Mouse (Mus musculus) embryo, embryonic 11 days (tissue): Measurements from ENCODE around the gene Cyp4f37.
A peak's percentile ranks its signal among the peaks of the same experiment; 100 is the strongest.
"Not testable (repeated sequence)": the region's sequence is repeated elsewhere in the genome, so short reads cannot be mapped to it uniquely, and the experiment has no call there.

Experiments
- DNase-seq: peaks from one replicate; pipeline ENCODE4 v3.0.0-alpha.2; 2015

The Cyp4f37 gene

DNA sequence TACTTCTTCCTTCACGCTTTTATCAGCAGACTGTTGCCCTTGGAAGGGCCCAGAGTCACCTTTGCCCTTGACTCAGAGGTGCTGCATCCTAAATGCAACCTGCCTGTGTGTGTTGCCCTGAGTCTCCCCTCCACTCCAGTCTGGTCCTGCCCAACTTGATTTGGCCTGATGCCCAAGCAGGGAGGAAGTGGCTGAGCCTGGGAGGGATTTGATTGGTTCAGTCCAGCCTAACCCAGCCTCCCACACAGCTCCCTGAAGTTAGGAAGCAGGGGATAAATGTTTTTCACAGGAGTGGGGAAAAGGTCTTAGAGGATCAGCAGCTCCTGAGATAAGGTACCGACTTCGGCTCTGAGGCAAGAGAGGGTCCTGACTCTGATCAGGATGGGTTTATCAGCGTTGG, at the start of gene Cyp4f37:
TSS of gene Cyp4f37 (plus strand) at position 292 of the 400 bp plus-strand sequence.
- not testable (repeated sequence) for DNase-seq

DNA sequence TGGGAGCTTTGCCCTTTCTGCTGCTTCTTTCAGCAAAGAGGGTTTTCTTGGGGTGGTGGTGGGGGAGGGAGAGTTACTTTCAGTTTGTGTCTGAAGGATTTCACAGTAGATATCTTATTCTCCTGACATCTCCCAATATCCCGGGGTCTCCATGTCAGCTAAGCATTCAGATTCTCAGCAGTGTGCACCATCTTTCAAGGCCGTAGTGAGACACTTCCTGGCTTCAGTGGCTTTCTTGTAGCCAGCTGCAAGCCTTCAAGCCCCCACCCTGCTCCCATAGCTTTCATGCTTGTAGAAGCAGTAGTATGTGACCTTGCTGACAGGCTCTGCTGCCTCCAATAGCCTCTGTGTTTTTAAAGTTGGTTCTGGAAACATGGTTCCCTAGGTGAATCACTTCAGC, 47.8 kb upstream of the Cyp4f37 start:
- DNase-seq, result not testable (repeated sequence)

DNA sequence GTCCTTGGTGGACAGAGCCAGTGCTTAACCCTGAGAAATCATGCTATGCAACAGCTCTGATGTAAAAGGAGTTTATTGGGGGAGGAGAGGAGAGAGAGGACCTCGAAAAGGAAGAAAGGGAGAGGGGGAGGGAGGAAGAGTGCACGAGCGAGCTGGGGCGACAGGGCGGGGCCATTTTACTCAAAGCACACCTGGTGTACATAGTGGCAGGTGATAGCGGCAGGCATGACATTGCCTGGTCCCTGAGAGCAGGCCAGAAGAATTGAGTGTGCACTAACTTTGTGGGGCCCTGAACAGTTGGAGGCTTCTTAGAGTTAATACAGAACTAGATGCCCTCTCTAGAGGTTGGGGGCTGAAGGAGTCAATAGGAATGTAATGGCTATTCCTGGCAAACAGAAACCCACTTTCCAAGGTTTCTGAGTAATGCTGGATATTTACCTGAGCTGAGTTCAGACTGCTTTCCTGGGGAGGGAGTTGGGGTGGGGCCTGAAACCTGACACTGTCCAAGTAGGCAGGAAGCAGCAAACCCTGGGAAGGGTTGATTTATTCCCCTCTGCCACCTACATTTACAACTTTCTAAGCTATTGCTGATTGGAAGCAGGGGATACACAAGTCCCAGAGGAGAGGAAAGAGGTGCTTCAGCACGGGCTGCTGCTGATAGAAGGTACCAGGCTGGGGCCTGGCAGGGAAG, 43.5 kb upstream of the Cyp4f37 start:
- DNase-seq, result no peak

DNA sequence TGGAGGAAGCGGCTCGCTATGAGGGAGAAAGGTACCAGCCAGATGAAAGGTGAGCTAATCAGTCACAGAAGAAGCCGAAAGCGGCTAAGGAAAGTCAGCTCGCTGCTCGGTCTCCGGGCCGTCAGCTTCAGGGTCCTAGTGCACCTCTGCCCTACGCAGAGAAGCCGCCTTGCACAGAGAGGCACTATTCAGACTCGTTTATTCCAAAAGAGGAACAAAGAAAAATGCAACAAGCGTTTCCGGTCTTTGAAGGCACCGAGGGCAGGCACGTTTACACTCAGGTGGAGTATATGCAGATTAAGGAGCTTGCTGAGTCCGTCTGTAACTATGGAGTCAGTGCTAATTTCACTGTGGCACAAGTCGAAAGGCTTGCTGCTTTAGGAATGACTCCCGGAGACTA, 24.6 kb upstream of the Cyp4f37 start:
- no peak for DNase-seq

DNA sequence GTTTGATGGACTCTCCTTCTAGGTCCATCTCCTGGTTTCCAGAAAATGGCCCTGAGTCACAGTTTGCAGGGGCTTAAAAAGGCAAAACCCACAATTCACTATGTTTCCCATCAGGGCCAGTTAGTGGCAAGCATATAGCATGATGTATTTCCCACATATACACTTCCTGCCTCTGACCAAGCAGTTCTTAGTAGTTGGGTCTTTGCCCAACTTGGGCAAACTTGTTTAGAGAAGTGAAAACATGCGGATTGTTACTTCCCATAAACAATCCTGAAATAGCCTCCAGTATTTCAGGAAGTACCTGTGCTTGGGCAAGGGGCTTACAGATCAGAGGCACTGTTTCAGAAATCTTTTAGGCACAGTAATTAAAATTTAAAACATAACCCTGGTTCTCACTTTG, 13.1 kb upstream of the Cyp4f37 start:
- no peak for DNase-seq

DNA sequence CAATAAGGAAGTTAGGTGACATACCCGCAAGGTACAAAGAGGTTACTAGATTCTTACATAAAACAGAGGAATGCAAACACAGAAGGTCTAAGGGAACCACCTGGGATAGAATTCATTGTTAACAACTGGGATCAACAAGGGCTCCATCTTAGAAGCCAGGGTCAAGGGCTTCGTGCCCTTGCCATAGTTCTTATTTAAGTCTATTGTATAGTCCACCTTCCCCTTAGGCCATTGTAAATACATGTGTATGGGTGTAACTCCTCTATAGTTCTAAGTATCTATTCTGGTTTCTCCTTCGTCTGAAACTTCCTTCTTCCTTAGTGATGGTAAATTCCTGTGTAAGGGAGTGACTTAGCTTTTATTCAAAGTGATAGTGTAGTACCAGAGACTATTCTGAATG, 10.9 kb upstream of the Cyp4f37 start:
- DNase-seq, result not testable (repeated sequence)

DNA sequence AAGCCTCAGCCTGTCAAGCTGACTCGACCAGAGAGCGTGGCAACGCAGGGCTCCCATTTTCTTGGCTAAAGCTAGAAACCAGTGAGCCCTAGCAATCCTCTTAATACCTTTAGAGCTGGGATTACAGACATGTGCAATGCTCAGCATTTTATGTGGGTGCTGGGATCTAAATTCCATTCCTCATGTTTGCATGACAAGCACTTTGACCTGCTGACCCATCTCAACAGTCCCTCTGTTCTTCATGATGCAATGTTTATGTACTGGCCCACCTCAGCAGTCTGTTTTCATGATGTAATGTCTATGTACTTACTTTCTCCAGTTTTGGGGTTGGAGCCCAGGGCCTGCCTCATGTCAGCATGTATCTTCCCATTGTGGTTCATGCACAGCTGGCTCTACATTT, 10.2 kb upstream of the Cyp4f37 start:
- DNase-seq, result no peak

DNA sequence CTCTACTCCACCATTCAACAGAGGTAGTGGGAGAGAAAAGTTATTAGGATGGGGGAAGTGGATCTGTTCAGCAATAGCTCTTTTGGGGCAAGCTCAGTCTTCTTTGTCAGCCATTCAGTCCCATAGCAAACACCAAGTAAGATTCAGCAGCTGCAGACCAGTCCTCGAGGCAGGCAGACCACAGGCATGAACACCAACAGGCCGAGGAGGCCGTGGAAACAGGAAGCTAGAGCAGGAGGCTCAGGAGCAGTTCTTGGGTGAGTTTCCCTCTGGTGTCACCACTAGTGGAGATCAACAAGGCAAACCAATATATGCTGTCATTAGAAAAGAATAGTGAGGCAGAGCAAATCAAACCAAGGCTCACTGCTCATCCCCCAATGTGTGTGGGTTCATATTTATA, 8.7 kb upstream of the Cyp4f37 start:
- DNase-seq, result no peak

DNA sequence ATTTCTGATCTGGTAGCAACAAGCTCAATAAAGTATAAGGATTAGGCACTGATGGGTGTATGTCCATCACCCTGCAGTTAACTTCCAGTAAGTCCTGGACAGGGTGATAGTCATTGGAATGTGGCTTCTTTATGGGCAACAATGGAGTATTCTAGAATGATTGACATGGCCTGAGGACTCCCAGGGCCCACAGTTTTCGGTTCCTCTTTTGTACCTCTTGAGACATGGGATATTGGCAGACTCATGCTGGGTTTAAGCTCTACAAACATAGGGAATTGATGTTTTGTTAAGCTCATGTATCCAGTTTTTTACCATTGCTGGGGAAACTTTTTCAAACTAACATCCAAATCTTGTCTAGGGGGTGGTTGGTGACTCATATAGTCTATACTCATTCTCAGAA, 3.9 kb upstream of the Cyp4f37 start:
- no peak for DNase-seq

DNA sequence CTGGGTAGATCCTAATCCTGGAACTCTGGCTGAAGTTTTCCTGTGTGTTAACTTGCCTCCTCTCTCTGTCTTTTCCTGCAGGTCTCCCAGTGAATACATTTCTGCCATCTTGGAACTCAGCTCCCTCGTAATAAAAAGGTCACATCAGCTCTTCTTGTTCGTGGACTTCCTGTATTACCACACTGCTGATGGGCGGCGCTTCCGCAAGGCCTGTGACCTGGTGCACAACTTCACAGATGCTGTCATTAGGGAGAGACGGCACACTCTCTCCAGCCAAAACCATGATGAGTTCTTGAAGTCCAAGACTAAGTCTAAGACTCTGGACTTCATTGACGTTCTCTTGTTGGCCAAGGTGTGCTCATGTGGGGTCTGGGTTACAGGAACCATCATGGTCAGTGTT, 8.6 kb downstream of the Cyp4f37 start:
- not testable (repeated sequence) for DNase-seq

DNA sequence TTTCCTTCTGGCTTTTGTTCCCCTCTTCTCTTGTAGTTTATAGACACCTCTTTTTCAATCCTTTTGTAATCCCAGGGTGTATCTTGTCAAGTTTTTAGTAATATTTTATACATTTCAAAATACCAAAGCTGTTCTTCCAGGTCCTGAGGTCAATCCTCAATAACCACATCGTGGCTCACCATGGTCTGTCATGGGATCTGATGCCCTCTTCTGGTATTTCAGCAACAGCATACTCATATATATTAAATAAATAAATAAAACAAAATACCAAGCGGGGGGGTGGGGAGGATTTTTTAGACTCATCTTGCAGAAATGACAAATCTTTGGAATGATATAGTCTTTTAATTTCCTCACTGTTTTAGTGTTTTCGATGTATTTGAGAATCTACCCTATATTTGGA, 10.8 kb downstream of the Cyp4f37 start:
- DNase-seq, result no peak

DNA sequence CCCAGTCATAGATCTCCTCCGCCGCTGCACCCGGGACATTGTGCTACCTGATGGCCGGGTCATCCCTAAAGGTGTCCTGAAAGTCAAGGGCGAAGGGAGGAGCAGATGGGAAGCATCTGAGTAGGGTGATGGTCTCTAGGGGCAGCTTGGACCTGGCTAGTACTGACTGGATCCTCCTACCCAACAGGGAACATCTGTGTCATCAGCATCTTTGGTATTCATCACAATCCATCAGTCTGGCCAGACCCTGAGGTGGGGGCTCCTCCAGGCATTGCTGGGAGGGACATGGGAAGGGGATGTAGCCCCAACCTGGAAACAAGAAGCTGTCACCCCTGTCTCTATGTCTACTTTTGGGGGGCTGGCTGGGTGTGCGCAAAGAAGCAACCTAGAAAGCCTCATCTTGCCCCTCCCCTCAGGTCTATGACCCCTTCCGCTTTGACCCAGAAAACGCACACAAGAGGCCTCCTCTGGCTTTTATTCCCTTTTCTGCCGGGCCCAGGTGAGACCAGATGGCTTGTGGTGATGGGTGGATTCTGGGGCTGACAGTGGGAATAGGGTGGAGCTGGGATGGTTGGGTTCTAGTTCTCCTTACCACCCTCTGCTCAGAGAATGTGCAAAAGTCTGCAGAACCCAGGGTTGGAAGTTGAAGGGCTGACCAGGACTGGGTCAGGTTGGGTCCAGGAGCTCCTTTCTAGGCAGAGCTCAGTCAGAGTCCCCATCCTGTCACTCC, 13.3 kb downstream of the Cyp4f37 start:
- DNase-seq, result not testable (repeated sequence)

DNA sequence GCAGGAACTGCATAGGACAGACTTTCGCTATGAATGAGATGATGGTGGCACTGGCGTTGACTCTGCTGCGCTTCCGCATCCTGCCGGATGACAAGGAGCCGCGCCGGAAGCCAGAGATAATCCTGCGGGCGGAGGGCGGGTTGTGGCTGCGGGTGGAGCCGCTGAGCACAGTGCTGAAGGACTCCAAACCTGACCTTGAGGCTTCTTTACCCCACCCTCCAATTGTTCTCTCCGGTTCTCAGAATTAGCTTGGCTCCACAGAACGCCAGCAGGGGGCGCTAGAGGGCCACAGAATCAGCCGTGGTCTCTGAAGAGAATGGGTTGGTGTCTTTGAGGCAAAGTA, 13.8 kb downstream of the Cyp4f37 start:
- DNase-seq, result peak; percentile 86

DNA sequence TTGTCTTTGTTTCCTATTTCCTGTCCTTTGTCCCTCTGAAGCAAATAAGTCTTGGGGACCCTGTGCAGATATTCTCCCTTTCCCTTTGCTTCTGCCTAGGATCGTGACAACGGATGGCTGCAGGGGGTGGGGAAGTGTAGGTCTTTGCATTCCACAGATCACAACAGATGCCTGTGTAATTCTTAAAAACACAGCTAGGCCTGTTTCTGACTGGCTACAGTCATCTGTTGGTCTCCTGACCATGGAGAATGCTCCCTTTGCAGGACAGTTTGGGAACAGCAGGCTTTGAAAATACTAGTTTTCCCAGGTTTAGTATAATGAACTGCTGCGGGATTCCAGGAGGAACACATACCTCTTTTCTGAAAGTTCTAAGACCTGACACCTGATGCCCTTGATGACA, 15.2 kb downstream of the Cyp4f37 start:
- DNase-seq, result no peak

DNA sequence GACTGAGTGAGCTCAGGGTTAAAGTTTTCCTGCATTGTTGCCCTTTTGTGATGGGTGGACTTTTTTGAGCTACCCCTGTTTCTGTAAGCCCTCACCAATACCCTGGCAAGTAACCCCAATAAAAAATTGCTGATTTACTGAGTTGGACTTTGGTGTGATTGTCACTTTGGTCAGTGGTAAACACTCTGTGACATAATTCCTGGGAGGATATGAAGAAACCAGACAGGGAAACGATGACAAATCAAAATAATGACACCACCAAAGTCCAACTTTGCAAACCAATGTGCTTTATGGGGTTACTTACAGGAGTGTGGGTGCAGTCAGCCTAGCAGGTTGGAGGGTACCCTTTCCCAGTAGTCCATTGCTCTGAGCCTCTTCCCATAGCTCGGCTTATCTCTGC, 16.0 kb downstream of the Cyp4f37 start:
- no peak for DNase-seq

DNA sequence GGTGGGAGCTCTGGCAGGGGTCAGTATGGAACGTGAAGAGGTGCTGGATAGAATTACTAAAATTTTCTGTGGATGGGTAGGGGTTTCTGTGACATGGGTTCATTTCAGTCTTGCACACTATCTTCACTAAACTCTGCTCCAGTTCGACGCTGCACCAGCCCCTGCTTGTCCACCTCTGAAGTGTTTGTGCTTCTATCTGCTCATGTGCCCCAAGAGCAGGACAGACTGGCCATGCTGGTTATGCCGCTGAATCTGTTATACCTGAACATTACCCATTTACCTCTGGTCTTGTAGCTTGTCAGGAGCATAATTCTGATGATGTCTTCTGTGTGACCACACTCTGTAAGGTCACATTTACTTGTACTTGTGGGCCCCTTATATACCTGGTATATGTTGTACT, 25.5 kb downstream of the Cyp4f37 start:
- DNase-seq, result no peak

DNA sequence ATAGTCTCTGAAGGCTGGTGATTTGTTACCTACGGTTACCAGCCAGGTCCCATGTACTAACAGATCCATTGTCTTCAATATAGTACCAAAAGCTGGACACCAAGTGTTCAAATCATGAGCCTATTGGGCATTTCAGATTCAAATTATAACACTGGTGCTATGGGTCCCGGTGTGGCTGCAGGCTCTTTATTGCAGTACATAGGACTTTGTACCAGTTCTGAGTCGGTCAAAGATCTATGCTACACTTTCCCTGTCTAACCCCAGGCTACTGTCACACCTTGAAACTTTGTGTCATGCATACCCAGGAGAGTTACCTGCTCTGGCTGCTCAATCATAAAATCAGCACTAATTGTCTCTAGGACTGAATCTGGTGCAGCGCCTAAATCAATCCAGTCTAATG, 32.8 kb downstream of the Cyp4f37 start:
- DNase-seq, result no peak

DNA sequence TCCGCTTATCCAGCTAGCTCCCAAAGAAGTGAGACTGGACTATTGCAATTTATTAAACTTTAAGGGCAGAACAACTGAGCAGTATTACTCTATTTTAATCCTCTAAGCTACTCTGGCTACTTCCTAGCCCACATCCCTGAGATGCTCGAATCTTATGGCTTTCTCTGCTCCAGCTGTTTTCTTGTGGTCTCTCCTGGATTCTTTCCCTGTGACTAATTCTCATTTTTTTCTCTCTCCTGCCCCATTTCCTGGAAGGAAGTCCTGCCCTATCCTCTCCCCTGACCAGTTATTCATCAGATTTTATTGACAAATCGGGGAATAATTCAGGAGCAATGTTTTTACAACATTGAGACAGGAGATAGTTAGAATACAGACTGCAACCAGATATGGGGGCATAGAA, 35.9 kb downstream of the Cyp4f37 start:
- DNase-seq, result no peak

DNA sequence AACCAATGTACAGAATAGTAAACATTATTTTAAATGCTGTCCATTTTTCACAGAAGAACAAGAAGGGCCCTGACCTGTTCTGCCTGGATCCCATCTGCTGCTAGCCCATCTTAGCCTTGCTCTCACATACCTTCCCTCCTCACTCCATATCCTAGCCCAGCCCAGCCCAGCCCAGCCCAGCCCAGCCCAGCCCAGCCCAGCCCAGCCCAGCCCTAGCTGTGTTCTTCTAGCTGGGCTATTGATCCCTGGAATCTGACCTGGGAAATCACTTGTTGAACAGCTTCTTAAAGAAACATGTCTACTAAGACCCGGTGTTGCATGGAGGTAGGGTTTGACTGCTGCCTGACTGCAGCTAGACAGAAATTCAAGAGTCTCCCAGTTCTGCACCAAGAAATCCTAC, 37.1 kb downstream of the Cyp4f37 start:
- DNase-seq, result no peak

DNA sequence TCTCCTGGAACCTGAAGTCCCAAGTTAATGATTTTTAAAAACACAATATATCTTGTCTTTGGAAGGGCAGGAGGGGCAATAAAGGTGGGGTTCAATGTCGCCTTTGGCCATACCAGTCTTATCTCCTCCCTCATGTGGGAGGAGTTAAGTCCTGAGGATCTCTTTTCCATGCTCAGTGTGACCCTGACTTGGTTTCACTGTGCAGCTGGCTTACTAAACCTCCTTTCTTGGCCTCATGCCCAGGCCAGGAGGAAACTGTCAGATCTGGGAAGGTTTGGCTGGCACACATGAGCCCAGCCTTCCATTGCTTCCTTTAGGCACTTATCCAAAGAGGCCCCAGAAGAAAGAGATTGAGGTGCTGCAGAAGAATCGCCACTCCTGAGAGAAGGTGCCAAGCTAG, 37.6 kb downstream of the Cyp4f37 start, which contains the start of gene Cyp4f40:
TSS of gene Cyp4f40 (plus strand) at position 189 of the 400 bp plus-strand sequence.
- no peak for DNase-seq

DNA sequence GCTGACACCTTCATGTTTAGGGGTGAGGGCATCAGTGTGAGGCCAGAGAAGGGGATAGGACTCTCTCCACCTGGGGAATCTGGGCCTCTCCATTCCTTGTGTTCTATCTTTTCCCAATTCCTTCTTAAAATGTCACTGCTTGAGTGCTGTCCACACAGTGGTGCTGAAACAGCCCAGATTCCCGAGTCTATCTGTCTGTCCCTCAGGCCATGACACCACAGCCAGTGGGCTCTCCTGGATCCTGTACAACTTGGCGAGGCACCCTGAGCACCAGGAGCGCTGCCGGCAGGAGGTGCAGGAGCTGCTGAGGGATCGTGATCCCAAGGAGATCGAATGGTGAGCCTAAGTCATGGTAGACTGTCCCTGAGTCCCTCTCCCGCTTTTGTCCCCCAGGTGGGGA, 52.9 kb downstream of the Cyp4f37 start:
- DNase-seq, result peak; percentile 22

DNA sequence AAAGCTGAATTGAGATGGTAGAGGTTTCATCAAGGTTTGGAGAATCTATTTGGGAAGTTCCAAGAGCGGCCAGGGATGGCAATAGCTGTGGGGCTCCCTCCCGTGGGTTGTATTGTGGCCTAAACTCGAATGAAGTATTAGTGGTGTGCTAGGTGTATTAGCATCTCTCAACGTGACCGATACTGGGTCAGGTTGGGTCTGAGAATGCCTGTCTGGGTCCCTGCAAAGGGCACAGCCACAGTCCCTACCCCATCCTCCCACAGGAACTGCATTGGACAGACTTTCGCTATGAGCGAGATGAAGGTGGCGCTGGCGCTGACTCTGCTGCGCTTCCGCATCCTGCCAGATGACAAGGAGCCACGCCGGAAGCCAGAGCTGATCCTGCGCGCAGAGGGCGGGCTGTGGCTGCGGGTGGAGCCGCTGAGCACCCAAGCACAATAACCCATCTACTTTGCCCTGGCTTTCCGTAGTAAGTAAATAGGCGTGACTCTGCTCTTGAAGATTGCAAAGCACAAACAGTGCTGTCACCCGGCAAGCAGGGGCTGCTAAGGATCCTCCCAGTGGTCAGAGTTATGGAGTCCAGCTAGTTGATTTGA, 55.0 kb downstream of the Cyp4f37 start:
- peak; percentile 33 for DNase-seq

DNA sequence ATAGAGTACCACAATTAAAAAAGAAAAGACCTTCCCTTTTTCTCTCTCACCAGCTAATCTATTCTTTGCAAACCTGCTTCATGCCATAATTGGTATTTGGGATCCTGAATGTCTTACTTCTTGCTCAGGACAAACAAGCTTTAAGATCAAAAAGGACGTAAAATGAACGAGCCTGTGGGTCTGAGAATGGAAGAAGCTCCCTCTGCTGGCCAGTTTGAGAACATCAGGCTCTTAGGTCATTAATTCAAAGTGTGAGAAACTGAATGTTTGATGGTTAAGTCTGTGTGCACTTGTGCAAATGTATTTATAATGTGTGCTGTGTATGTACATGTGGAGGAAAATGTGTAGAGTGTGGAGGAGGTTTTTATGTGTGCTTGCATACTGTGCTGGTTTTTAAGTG, 59.3 kb downstream of the Cyp4f37 start:
- DNase-seq, result peak; percentile 63

DNA sequence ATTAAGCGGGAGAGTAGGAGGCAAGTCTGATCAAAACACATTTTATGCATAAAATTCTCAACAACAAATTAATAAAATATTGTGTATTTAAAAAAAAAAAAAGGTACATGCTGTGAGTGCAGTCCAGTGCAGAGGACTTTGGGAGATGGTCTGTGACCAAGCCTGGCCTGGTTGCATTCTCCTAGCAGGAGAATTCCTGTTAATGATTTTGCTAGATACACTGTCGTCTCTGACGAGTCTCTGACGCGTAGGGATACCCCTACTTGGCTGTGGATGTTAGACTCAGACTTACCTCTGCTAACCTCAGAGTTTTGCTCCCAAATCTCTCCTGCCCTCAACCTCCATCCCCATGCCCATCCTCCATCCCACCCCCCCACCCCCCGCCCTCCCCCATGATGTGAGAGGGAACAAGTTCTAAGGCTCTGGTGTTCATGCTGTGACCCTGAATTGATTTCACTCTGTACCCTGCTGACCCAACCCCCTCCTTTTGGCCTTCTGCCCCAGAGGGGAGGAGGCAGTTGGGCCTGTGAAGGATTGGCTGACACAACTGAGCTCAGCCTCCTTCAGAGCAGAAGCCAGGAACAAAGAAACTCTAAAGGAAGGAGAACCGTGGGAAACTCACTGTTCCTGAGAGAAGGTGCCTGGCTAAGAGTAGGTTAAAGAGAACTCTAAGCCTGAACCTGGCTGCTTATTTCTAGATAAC, 64.1 kb downstream of the Cyp4f37 start, which contains the start of gene Cyp4f15:
TSS of gene Cyp4f15 (plus strand) at position 580 of the 703 bp plus-strand sequence.
- DNase-seq, result peak; percentile 41
